Mouse (Mus musculus) left cerebral cortex, postnatal 10 days (tissue): ENCODE results near the gene AI661453. TPM values are rescaled to one million over a fixed set of nuclear protein-coding genes. Genes with fewer than 3 reads are reported as not detected.

Experiments used
- DNase-seq, 2 experiments: peaks; one replicate each; pipeline ENCODE4 v3.0.0; 2021 to 2022; ENCODE audit warnings: low spot score in 2 of 2, mixed read lengths in 1 of 2; ENCODE audit errors: extremely low spot score in 1 of 2
- intact Hi-C: fragments of 180-260 bp; cut with DNase I; formaldehyde crosslinking; loops from one replicate; pipeline ENCODE4 v1.15.1; 2025
- total RNA-seq, 2 experiments: library from RNA; stranded (reverse); gene quantifications; 2 replicates each; pipeline ENCODE4 v1.2.3; 2021

The AI661453 gene
- total RNA-seq, 2 experiments from 2014 or later = 0.30 to 0.61 TPM

- no peak for DNase-seq
- intact Hi-C loops = loop anchor here (5.0 kb wide), 1 partner anchor 164 kb away; no protein-coding TSS in a partner anchor
Measured at GRCm38 (mm10) chr17:47512956-47513775, 76.8 kb downstream of the AI661453 start.

- DNase-seq = no peak
- intact Hi-C loops = no loop called here
Measured at GRCm38 (mm10) chr17:47515180-47515844, 78.9 kb downstream of the AI661453 start.

- DNase-seq = no peak
- intact Hi-C loops = no loop called here
Measured at GRCm38 (mm10) chr17:47516232-47516631, 79.8 kb downstream of the AI661453 start.

- intact Hi-C loops = no loop called here
- no peak for DNase-seq
Measured at GRCm38 (mm10) chr17:47518205-47518604, 81.8 kb downstream of the AI661453 start.

Other genes starting within 250 kb of the AI661453 start
- gene Mrps10, start 67.7 kb upstream of the AI661453 start, total RNA-seq = 10 to 100 TPM; 28.8 to 29.6 TPM
- gene Guca1b, start 51.2 kb upstream of the AI661453 start, total RNA-seq = under 1 TPM; 0.69 to 0.81 TPM
- not detected for gene Guca1a, start 36.0 kb upstream of the AI661453 start, total RNA-seq
- not detected for gene 1700001C19Rik, start 761 bp downstream of the AI661453 start, total RNA-seq
- gene Taf8, start 65.7 kb downstream of the AI661453 start, total RNA-seq = 10 to 100 TPM; 13.8 to 14.3 TPM
- gene Ccnd3, start 68.4 kb downstream of the AI661453 start, total RNA-seq = 10 to 100 TPM; 24.5 to 26.7 TPM
- gene Bysl, start 174.9 kb downstream of the AI661453 start, total RNA-seq = 10 to 100 TPM; 25.2 to 25.3 TPM
- 10 to 100 TPM; 21.4 to 23.5 TPM for gene Med20, start 175.0 kb downstream of the AI661453 start, total RNA-seq
- 1 to 10 TPM; 6.2 to 6.4 TPM for gene Gm20517, start 175.0 kb downstream of the AI661453 start, total RNA-seq
- gene Usp49, start 194.1 kb downstream of the AI661453 start, total RNA-seq = 10 to 100 TPM; 14.8 to 15.1 TPM